Mouse (Mus musculus) induced T-regulatory cell, adult 2 months (primary cell): ENCODE results near the gene Cdk16.

Experiments
- DNase-seq: peaks from one replicate; pipeline ENCODE4 v3.0.0-alpha.2; 2012; ENCODE audit warnings: low read depth

The Cdk16 gene

GRCm38 (mm10) chrX:20687519-20688067 is at the start of gene Cdk16:
TSS of gene Cdk16 (plus strand) at chrX:20687954.
- DNase-seq, result peak; percentile 93

- DNase-seq, result no peak
Observed at GRCm38 (mm10) chrX:20638141-20638540, 49.6 kb upstream of the Cdk16 start.

- no peak for DNase-seq
Observed at GRCm38 (mm10) chrX:20644780-20645179, 43.0 kb upstream of the Cdk16 start.

GRCm38 (mm10) chrX:20657593-20657992 is 30.2 kb upstream of the Cdk16 start:
- peak; percentile 7 for DNase-seq

- peak; percentile 82 for DNase-seq
Observed at GRCm38 (mm10) chrX:20658026-20658652, 29.6 kb upstream of the Cdk16 start, which contains the start of gene Uba1. TSS of gene Uba1 (plus strand) at chrX:20658326.

GRCm38 (mm10) chrX:20658891-20659406 is 28.8 kb upstream of the Cdk16 start:
- peak; percentile 53 for DNase-seq

- DNase-seq, result no peak
Observed at GRCm38 (mm10) chrX:20662317-20662715, 25.4 kb upstream of the Cdk16 start.

GRCm38 (mm10) chrX:20662716-20663443 is 24.9 kb upstream of the Cdk16 start:
- DNase-seq, result peak; percentile 94

GRCm38 (mm10) chrX:20663444-20663790 is 24.3 kb upstream of the Cdk16 start:
- peak; percentile 45 for DNase-seq

- DNase-seq, result peak; percentile 86
Observed at GRCm38 (mm10) chrX:20688068-20688547, 354 bp downstream of the Cdk16 start.

- peak; percentile 68 for DNase-seq
Observed at GRCm38 (mm10) chrX:20688615-20689014, 861 bp downstream of the Cdk16 start.

GRCm38 (mm10) chrX:20691566-20691965 is 3.8 kb downstream of the Cdk16 start:
- no peak for DNase-seq

GRCm38 (mm10) chrX:20692616-20693015 is 4.9 kb downstream of the Cdk16 start:
- DNase-seq, result no peak

GRCm38 (mm10) chrX:20695842-20696241 is 8.1 kb downstream of the Cdk16 start:
- no peak for DNase-seq

- DNase-seq, result no peak
Observed at GRCm38 (mm10) chrX:20703741-20704290, 16.1 kb downstream of the Cdk16 start, which contains the start of gene Usp11. TSS of gene Usp11 (plus strand) at chrX:20703906.

- peak; percentile 83 for DNase-seq
Observed at GRCm38 (mm10) chrX:20704295-20705082, 16.7 kb downstream of the Cdk16 start.

- DNase-seq, result no peak
Observed at GRCm38 (mm10) chrX:20705083-20705402, 17.3 kb downstream of the Cdk16 start.

- DNase-seq, result no peak
Observed at GRCm38 (mm10) chrX:20728681-20729080, 40.9 kb downstream of the Cdk16 start.

- peak; percentile 5 for DNase-seq
Observed at GRCm38 (mm10) chrX:20730048-20730447, 42.3 kb downstream of the Cdk16 start.

GRCm38 (mm10) chrX:20736479-20736878 is 48.7 kb downstream of the Cdk16 start:
- no peak for DNase-seq

GRCm38 (mm10) chrX:20748829-20749228 is 61.1 kb downstream of the Cdk16 start:
- DNase-seq, result no peak
